Mouse (Mus musculus) gastrocnemius, adult 2 months (tissue): ENCODE measurements around the gene Klrd1. TPM values are rescaled to one million over a fixed set of nuclear protein-coding genes. Genes with fewer than 3 reads are reported as not detected.
"Not testable (repeated sequence)": the region's sequence is repeated elsewhere in the genome, so short reads cannot be mapped to it uniquely, and the experiment has no call there.

Experiments
- DNase-seq: peaks from one replicate; pipeline ENCODE4 v3.0.0; 2022
- H3K27ac ChIP-seq: fragments of 200-600 bp; 2 replicates; pipeline ENCODE4 v1.8.1; 2022; ENCODE audit warnings: mild to moderate bottlenecking
- H3K4me3 ChIP-seq: fragments of 200-600 bp; 2 replicates; pipeline ENCODE4 v1.8.1; 2022; ENCODE audit warnings: mild to moderate bottlenecking, moderate library complexity
- CTCF ChIP-seq: fragments of 200-600 bp; IDR thresholded peaks from 2 replicates; pipeline ENCODE4 v1.8.1; 2022; ENCODE audit warnings: antibody characterized with exemption, mild to moderate bottlenecking, moderate library complexity
- intact Hi-C: fragments of 180-260 bp; cut with DNase I; formaldehyde crosslinking; loops from one replicate; pipeline ENCODE4 v1.15.1; 2025
- total RNA-seq, 2 experiments: library from RNA; stranded (reverse); gene quantifications; 2 replicates each; pipeline ENCODE4 v1.2.3; 2021

The Klrd1 gene
- total RNA-seq, 2 experiments from 2014 or later, result not detected

DNA sequence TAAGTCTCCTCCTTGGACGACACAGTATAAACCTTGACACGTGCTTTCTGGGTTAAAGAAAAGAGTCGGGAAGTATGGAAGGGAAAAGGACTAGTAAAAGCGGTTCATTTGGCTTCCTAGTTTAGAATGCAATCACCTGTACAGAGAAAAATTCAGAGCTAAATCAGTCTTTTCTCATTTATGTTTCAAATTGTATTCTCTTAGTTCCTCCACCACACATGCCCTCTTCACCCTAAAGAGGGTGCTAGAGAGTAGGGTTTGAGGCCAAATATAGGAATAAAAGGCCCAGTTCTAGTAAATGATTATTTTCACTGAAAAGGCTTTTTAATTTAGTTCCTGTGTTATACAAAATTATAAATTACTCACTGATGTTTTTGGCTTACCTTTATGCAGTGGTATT, 10.3 kb upstream of the Klrd1 start:
- DNase-seq, result no peak
- H3K4me3 ChIP-seq, result no peak overlapping the region
- peak; percentile 26; the same call in 1 of the 2 replicates for TF ChIP-seq CTCF
- H3K27ac ChIP-seq, result no peak overlapping the region
- intact Hi-C loops, result no loop called here

GRCm38 (mm10) chr6:129581896-129582295, 9.7 kb upstream of the Klrd1 start:
- intact Hi-C loops, result no loop called here
- DNase-seq, result no peak
- H3K27ac ChIP-seq, result no peak overlapping the region
- H3K4me3 ChIP-seq, result no peak overlapping the region
- TF ChIP-seq CTCF, result no peak

- TF ChIP-seq CTCF, result no peak
- Histone ChIP-seq H3K27ac (no peak overlapping the region), H3K4me3 (no peak overlapping the region)
- no peak for DNase-seq
- intact Hi-C loops, result no loop called here
These were observed 8.6 kb upstream of the Klrd1 start for GRCm38 (mm10) chr6:129583014-129583413.

DNA sequence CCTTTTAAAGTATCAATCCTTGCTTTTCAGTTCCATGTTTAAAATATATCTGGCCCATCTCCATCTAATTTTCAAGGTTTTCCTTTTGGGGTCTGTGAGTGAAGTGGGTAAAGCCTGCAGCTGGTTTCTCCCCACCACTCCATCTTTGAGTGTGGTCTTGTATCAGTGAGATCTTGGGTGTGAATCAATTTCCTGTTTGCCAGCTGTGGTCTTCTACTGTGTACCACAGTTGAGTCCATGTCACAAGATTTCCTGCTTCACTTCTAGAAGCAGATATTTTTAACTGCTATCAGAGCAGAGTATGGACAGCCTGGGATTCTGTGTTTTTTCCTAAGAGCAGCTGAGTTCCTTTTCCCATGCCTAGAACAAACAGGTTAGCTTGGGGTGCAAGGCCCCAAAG, 16.8 kb downstream of the Klrd1 start:
- DNase-seq, result no peak
- TF ChIP-seq CTCF, result no peak
- no peak overlapping the region for H3K4me3 ChIP-seq
- no peak overlapping the region for H3K27ac ChIP-seq
- intact Hi-C loops, result no loop called here

DNA sequence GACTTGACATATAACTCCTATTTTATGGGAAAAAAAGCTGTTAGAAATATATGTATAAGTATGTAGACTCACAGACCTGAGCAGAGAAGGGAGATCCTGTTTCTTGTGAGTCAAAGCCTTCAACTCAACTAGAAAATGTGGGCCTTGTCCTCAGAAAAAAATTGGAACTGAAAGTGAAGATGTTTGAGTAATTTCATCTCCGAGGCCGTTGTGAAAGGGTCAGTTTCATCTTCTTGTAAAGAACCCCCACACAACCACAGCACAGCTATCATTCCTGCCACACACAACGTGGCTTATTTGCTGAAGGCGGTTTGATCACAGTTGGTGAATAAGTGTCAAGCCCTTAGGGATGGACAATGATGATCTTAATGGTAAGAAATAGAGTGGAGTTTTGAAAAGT, 32.2 kb downstream of the Klrd1 start, which contains the start of gene Klrk1:
Gene Klrk1, minus strand, starts transcription at position 130 of the 400 bp plus-strand sequence.
- H3K4me3 ChIP-seq, result no peak within 1 kb of the TSS
- DNase-seq, result no peak
- TF ChIP-seq CTCF, result no peak
- no peak within 1 kb of the TSS for H3K27ac ChIP-seq
- intact Hi-C loops, result no loop called here

DNA sequence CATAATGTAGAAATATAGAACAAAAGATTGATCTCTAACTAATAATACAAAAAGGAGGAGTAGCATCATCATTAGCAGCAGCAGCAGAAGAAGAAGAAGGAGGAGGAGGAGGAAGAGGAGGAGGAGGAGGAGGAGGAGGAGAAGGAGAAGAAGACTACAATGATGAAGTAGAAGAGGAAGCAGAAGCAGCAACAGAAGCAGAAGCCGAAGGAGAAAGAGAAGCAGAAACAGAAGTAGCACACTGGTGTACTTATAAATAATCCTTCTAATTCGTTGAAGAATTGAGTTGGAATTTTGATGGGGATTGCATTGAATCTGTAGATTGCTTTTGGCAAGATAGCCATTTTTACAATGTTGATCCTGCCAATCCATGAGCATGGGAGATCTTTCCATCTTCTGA, 39.5 kb downstream of the Klrd1 start:
- H3K27ac ChIP-seq, intact Hi-C loops, DNase-seq, H3K4me3 ChIP-seq: not testable (repeated sequence)

GRCm38 (mm10) chr6:129643237-129643636, 51.7 kb downstream of the Klrd1 start, which contains the start of gene Klrc3:
TSS of gene Klrc3 (minus strand) at chr6:129643337.
- DNase-seq, H3K27ac ChIP-seq: not testable (repeated sequence)

DNA sequence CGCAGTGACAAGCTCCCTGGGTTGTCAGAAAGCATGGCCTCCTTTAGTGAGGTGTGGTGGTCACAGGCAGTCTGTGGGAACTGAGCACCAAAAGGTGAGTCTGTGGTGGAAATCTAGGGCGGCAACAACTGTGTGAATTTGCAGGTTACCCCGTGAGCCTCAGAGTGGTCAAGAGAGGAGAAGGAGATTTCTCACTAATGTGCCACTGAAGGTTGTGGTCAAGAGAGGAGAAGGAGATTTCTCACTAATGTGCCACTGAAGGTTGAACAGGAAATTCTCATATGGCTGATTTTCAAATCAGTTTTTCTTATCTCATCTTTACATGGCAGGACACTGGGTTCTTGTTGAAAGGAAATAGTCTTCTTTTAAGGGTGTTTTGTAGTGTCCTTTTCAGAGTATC, 52.5 kb downstream of the Klrd1 start:
- H3K4me3 ChIP-seq, intact Hi-C loops, H3K27ac ChIP-seq, DNase-seq: not testable (repeated sequence)

More at GRCm38 (mm10) chr6:129643237-129643636, 51.7 kb downstream of the Klrd1 start, which contains the start of gene Klrc3:
- intact Hi-C loops, H3K4me3 ChIP-seq: not testable (repeated sequence)

Other genes with a start within 250 kb of the Klrd1 start
- under 1 TPM in 1 of 2 experiments, not detected in 1; 0.14 TPM for gene Clec12a, start 249.1 kb upstream of the Klrd1 start, total RNA-seq
- gene Clec12b, start 205.9 kb upstream of the Klrd1 start, total RNA-seq, result not detected
- gene Clec1b, start 194.5 kb upstream of the Klrd1 start, total RNA-seq, result under 1 TPM in 1 of 2 experiments, not detected in 1; 0.42 TPM
- not detected for gene Clec9a, start 182.9 kb upstream of the Klrd1 start, total RNA-seq
- 1 to 10 TPM; 1.8 to 3.0 TPM for gene Clec1a, start 139.8 kb upstream of the Klrd1 start, total RNA-seq
- not detected for gene Olr1, start 84.6 kb upstream of the Klrd1 start, total RNA-seq
- gene Tmem52b, start 79.2 kb upstream of the Klrd1 start, total RNA-seq, result not detected
- gene Gabarapl1, start 58.6 kb upstream of the Klrd1 start, total RNA-seq, result 10 to 100 TPM; 64.0 to 81.6 TPM
- gene Klre1, start 13.9 kb upstream of the Klrd1 start, total RNA-seq, result not detected
- not detected for gene Klrk1, start 32.1 kb downstream of the Klrd1 start, total RNA-seq
- not detected for gene Klrc3, start 51.6 kb downstream of the Klrd1 start, total RNA-seq
- gene Klrc2, start 68.9 kb downstream of the Klrd1 start, total RNA-seq, result not detected
- not detected for gene Klrc1, start 87.2 kb downstream of the Klrd1 start, total RNA-seq
- not detected for gene Klri1, start 125.3 kb downstream of the Klrd1 start, total RNA-seq
- not detected for gene Klri2, start 148.7 kb downstream of the Klrd1 start, total RNA-seq
- not detected for gene Gm156, start 192.5 kb downstream of the Klrd1 start, total RNA-seq